Mouse (Mus musculus) bone marrow macrophage, adult 2 months (primary cell): ENCODE data around the gene Umodl1.

Experiments used
- CTCF ChIP-seq: IDR thresholded peaks from 2 replicates; pipeline ENCODE4 v1.5.1; 2012; ENCODE audit warnings: low read depth, mild to moderate bottlenecking, low read length, moderate library complexity
- POLR2A ChIP-seq: IDR thresholded peaks from 2 replicates; pipeline ENCODE4 v1.6.1; 2012; ENCODE audit warnings: mild to moderate bottlenecking, low read depth, low read length, borderline replicate concordance

- no peak for TF ChIP-seq CTCF
- no peak for TF ChIP-seq POLR2A
These were observed 40.2 kb upstream of the Umodl1 start for GRCm38 (mm10) chr17:30914264-30914663.
